Mouse (Mus musculus): ENCODE data around the gene Lrrc75b.
"Not testable (repeated sequence)": the region's sequence is repeated elsewhere in the genome, so short reads cannot be mapped to it uniquely, and the experiment has no call there.

Lrrc75b gene

GRCm38 (mm10) chr10:75531532-75532090, 28.5 kb downstream of the Lrrc75b start:
- DNase-seq: no peak

DNA sequence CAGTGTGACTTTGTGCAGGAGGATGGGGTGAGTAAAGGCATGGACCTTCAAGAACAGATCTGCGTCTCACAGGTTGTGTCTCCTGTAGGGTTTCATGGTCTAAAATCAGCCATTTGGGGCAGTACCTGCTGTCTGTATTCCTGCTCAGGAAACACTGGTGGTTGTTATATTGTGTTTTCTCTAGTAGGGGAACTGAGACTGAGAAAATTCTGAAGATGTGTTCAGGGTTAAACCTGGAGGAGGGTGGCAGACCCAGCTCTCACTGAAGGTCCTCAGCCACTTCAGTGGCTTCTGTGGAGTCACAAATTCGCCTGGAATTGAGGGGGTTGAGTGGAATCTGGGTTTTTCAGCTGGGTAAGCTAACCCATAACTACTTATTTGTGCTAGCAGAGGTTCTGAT, 29.8 kb downstream of the Lrrc75b start:
- DNase-seq: no peak

- DNase-seq: not testable (repeated sequence)
These were observed 34.7 kb downstream of the Lrrc75b start for GRCm38 (mm10) chr10:75525450-75525849.

GRCm38 (mm10) chr10:75521643-75522042, 38.5 kb downstream of the Lrrc75b start:
- DNase-seq: peak; percentile 53

DNA sequence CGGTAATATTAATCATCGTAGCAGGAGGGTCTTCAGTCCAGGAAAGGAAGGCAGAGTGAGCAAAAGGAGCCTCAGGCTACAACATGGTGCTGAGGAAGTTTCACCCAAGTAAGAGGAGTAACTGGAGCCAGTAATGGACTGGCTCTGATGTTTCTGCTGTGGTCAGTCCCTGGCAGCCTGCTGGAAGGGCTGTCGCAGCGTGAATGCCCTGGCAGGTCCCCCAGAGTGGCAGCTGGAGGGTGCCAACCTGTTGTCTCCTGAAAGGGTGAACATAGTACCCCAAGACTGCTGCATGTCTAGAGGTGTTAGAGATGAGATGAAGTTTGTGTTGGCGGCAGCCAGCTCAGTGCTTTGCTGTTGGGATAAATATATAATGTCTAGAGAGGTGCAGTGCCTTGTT, 39.5 kb downstream of the Lrrc75b start:
- no peak for DNase-seq

GRCm38 (mm10) chr10:75517758-75518143, 42.4 kb downstream of the Lrrc75b start, which contains the start of gene Gucd1:
TSS of gene Gucd1 (minus strand) at chr10:75517972.
- DNase-seq: peak; percentile 96 to 98

DNA sequence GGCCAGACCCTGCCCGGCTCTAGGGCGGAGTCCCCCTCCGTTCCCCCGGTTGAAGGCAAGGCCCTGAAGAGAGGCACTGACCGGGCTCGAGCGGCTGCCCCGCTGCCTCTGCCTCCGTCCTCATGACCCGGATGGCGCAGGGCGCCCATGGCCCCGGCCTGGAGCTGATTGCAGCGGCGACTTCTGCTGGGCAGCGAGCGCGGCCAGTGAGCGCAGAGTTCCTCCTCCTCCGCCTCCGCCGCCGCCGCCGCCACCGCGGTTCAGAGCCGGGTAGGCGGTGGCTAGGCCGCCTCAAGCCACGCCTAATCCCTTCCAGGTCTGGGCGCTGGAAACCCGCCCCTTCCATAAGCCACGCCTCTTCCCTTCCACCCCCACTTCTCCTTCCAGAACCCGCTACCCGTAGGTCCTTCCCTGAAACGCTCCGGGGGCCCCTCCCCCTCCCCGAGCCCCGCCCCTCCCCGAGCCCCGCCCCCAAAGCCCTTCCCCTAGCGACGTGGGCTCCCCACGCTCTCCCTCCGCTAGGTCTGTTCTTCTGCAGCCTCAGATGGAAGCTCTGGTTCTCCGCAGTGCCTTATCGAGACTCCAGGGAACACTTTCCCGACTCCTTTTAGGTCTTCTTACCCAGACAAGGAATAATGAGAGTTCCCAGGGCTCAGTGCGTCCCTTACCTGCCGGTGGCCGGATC, 42.9 kb downstream of the Lrrc75b start, which contains the start of gene Snrpd3:
Snrpd3 (plus strand) TSS at position 479 of the 685 bp plus-strand sequence.
- DNase-seq: peak; percentile 96 to 97

DNA sequence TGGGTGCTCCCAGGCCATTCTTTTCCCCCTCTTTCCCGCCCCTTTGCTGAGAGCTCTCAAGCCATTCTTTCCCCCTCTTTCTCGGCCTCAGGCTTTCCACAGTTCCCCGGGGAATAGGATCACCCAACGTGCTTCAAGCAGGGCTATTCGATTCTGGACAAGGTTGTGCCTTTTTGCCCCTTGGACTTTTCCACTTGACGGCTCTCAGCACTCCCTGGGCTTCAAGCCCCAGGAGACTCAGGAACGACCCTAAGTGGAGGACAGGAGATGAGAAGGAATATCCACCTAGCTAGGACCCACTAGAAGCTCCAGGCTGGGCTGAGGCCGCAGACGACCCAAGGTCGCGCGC, 43.4 kb downstream of the Lrrc75b start:
- peak; percentile 55 to 59 for DNase-seq

- peak; percentile 72 to 89 for DNase-seq
These were observed 43.9 kb downstream of the Lrrc75b start for GRCm38 (mm10) chr10:75516038-75516723.

- peak; percentile 49 to 58 for DNase-seq
These were observed 44.7 kb downstream of the Lrrc75b start for GRCm38 (mm10) chr10:75515216-75516037.

- DNase-seq: no peak
These were observed 45.8 kb downstream of the Lrrc75b start for GRCm38 (mm10) chr10:75514361-75514760.

- DNase-seq: peak in 1 of 2 experiments; percentile 33
These were observed 46.6 kb downstream of the Lrrc75b start for GRCm38 (mm10) chr10:75513306-75514067.

- DNase-seq: peak; percentile 74 to 87
These were observed 47.3 kb downstream of the Lrrc75b start for GRCm38 (mm10) chr10:75512796-75513195.

DNA sequence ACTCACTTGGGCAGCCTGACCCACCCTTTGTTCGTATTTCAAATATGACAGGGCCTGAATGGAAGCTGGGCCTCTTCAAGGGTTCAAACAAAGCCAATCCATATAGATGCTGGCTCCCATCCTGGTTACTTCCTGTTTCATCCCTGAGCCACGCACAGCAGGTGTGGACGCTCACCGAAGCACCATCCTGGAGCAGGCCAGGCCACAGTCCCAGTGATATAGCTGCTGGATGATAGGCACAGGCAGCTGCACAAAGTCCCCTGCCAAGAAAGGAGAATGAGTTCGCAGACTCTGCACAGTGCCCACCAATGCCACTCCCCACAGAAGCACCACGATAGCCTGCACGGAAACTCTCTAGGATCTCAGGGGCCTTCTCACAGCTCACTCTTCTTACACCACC, 48.2 kb downstream of the Lrrc75b start:
- no peak for DNase-seq

DNA sequence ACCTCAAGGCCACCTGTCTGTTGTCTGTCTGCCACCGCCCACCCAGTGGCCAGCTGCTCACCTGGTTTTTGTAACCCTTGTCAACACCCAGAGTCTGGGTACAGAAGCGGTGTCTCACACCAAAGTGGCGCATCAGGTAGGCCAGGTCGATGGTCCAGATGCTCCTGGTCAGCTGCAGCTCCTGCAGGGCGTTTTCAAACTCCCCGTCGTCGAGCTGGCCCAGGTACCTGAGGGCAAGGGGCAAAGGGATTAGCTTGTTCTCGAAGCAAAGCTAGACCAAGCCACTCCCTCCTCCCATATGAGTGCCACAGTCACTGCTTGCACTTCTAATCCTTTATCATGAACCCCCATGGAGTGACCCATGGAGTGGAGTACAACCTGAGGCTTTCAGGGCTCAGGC, 49.1 kb downstream of the Lrrc75b start:
- peak in 1 of 2 experiments; percentile 55 for DNase-seq

GRCm38 (mm10) chr10:75510446-75510845, 49.7 kb downstream of the Lrrc75b start:
- DNase-seq: peak; percentile 83 to 88

- DNase-seq: not testable (repeated sequence)
These were observed 54.2 kb downstream of the Lrrc75b start for GRCm38 (mm10) chr10:75505928-75506327.

GRCm38 (mm10) chr10:75505130-75505495, 55.0 kb downstream of the Lrrc75b start:
- DNase-seq: peak; percentile 41 to 84

- no peak for DNase-seq
These were observed 55.6 kb downstream of the Lrrc75b start for GRCm38 (mm10) chr10:75504234-75505129.

- DNase-seq: no peak
These were observed 56.4 kb downstream of the Lrrc75b start for GRCm38 (mm10) chr10:75503692-75504091.

GRCm38 (mm10) chr10:75501641-75502040, 58.5 kb downstream of the Lrrc75b start:
- peak; percentile 47 to 68 for DNase-seq

All from kidney, postnatal 36 days (tissue).